ENCODE assay signal across 20 mouse cellular contexts in genomic region chr16:42294056-42294455, GRCm38 (mm10). TPM values are rescaled to one million over a fixed set of nuclear protein-coding genes. Genes with fewer than 3 reads are reported as not detected.
A peak's percentile ranks its signal among the peaks of the same experiment; 100 is the strongest.
DNase-seq lines count a peak whose midpoint lies in the region; ATAC-seq and TF ChIP-seq lines count a peak whose summit lies in the region.
"Had no signal": no experiment of that assay in that cellular context is flagged by ENCODE, and none has a peak within 500 bp of the region (broad histone marks: within the 10 kb centered on the region; RNA-seq: fewer than 3 reads in every experiment).

No protein-coding gene starts in this region.

- WGBS in forebrain, postnatal 0 days, result 86% methylated on average over 2 of the region's 2 CpGs
- WGBS in forebrain, embryonic 11.5 days, result 95% methylated on average over 2 of the region's 2 CpGs
- WGBS in liver, postnatal 0 days (ENCODE audit: insufficient replicate concordance), result 75% methylated on average over 2 of the region's 2 CpGs

- no peaks in the 10 kb centered on the region for H3K4me1 ChIP-seq in forebrain, postnatal 0 days (ENCODE audit: insufficient read depth)
- no peaks in the 10 kb centered on the region for H3K4me1 ChIP-seq in forebrain, embryonic 11.5 days (replicated peaks; ENCODE audit: control insufficient read depth, insufficient read depth, low read length)
- no peaks in the 10 kb centered on the region for H3K4me1 ChIP-seq in liver, postnatal 0 days (ENCODE audit: insufficient read depth)
- H3K4me1 ChIP-seq: embryonic facial prominence, embryonic 15.5 days; forebrain, embryonic 10.5 days; heart, embryonic 13.5 days had no signal

- H3K27ac ChIP-seq in forebrain, postnatal 0 days (ENCODE audit: low read depth, low read length), result peak overlapping the region; percentile 1; the same call in 1 of the 2 replicates
- no peak overlapping the region for H3K27ac ChIP-seq in forebrain, embryonic 11.5 days (ENCODE audit: low read depth, low read length)
- no peak overlapping the region for H3K27ac ChIP-seq in liver, postnatal 0 days (ENCODE audit: low read depth)
- H3K27ac ChIP-seq: embryonic facial prominence, embryonic 15.5 days; forebrain, embryonic 10.5 days; heart, adult 2 months; heart, embryonic 13.5 days; hindbrain, embryonic 14.5 days had no signal

- no peak for DNase-seq in forebrain, postnatal 0 days
- DNase-seq in forebrain, embryonic 11.5 days (ENCODE audit: low spot score), result no peak
- DNase-seq in brain, adult 2 months (ENCODE audit: low read depth, low spot score), result peak; percentile 76
- peak; percentile 70 for DNase-seq in cerebellum, adult 9-10 months
- DNase-seq in retina, postnatal 1 day, result peak; percentile 56
- DNase-seq in liver, postnatal 0 days, result no peak
- DNase-seq: adrenal gland, adult 2 months; adrenal gland, postnatal 25 days; embryo, embryonic 11 days; gastrocnemius, postnatal 14 days; heart, adult 2 months; heart, postnatal 36 days; kidney, adult 11 months; kidney, adult 9 months had no signal

- no peaks in the 10 kb centered on the region for H3K27me3 ChIP-seq in forebrain, postnatal 0 days (ENCODE audit: insufficient read depth, low read length)
- no peaks in the 10 kb centered on the region for H3K27me3 ChIP-seq in forebrain, embryonic 11.5 days (ENCODE audit: control insufficient read depth, insufficient read depth, low read length)
- H3K27me3 ChIP-seq in liver, postnatal 0 days (ENCODE audit: insufficient read depth, low read length), result no peaks in the 10 kb centered on the region
- H3K27me3 ChIP-seq: embryonic facial prominence, embryonic 15.5 days; heart, embryonic 13.5 days had no signal

- H3K36me3 ChIP-seq in forebrain, postnatal 0 days (ENCODE audit: insufficient read depth), result no peaks in the 10 kb centered on the region; the same call in 1 of the 2 replicates
- no peaks in the 10 kb centered on the region for H3K36me3 ChIP-seq in forebrain, embryonic 11.5 days (ENCODE audit: control insufficient read depth, insufficient read depth, low read length)
- no peaks in the 10 kb centered on the region for H3K36me3 ChIP-seq in liver, postnatal 0 days (replicated peaks; ENCODE audit: insufficient read depth, low read length)
- H3K36me3 ChIP-seq: forebrain, embryonic 10.5 days; heart, embryonic 13.5 days had no signal

- H3K9ac ChIP-seq in forebrain, postnatal 0 days, result no peak overlapping the region
- H3K9ac ChIP-seq in forebrain, embryonic 11.5 days (ENCODE audit: low read length), result no peak overlapping the region
- no peak overlapping the region for H3K9ac ChIP-seq in liver, postnatal 0 days (replicated peaks)
- H3K9ac ChIP-seq: embryonic facial prominence, embryonic 15.5 days; heart, embryonic 13.5 days; hindbrain, embryonic 14.5 days had no signal

- no peak overlapping the region for H3K4me3 ChIP-seq in forebrain, postnatal 0 days (ENCODE audit: low read depth, low read length)
- H3K4me3 ChIP-seq in forebrain, embryonic 11.5 days (ENCODE audit: low read depth, low read length), result no peak overlapping the region
- H3K4me3 ChIP-seq in liver, postnatal 0 days (ENCODE audit: low read depth, low read length), result no peak overlapping the region
- H3K4me3 ChIP-seq: embryonic facial prominence, embryonic 15.5 days; erythroblast, embryonic 14.5 days; forebrain, embryonic 10.5 days; heart, adult 2 months; heart, embryonic 13.5 days had no signal

- H3K9me3 ChIP-seq in forebrain, postnatal 0 days (ENCODE audit: low read length), result no peaks in the 10 kb centered on the region
- no peaks in the 10 kb centered on the region for H3K9me3 ChIP-seq in forebrain, embryonic 11.5 days (ENCODE audit: control insufficient read depth, low read length)
- no peaks in the 10 kb centered on the region for H3K9me3 ChIP-seq in liver, postnatal 0 days (ENCODE audit: low read length)
- H3K9me3 ChIP-seq: embryonic facial prominence, embryonic 15.5 days; forebrain, embryonic 10.5 days; heart, embryonic 13.5 days had no signal

- H3K4me2 ChIP-seq in forebrain, postnatal 0 days (ENCODE audit: low read depth), result no peak overlapping the region
- H3K4me2 ChIP-seq in forebrain, embryonic 11.5 days (ENCODE audit: low read depth, low read length, severe bottlenecking), result no peak overlapping the region
- no peak overlapping the region for H3K4me2 ChIP-seq in liver, postnatal 0 days (ENCODE audit: low read depth, low read length)
- H3K4me2 ChIP-seq: embryonic facial prominence, embryonic 15.5 days; heart, embryonic 13.5 days; hindbrain, embryonic 14.5 days had no signal

- TF ChIP-seq CTCF in forebrain, postnatal 0 days (IDR thresholded peaks at IDR 0.05; ENCODE audit: low read depth), result no peak
- TF ChIP-seq CTCF in liver, postnatal 0 days (IDR thresholded peaks at IDR 0.05; ENCODE audit: low read depth), result no peak

- TF ChIP-seq EP300 in liver, postnatal 0 days (IDR thresholded peaks at IDR 0.05; ENCODE audit: low read depth), result no peak

- no peak for ATAC-seq in forebrain, postnatal 0 days
- ATAC-seq in forebrain, embryonic 11.5 days (replicated peaks; ENCODE audit: low FRiP score), result no peak
- ATAC-seq in liver, postnatal 0 days, result no peak

RNA-seq across cellular contexts. Expression of gene Gap43, which starts 46.4 kb away (rescaled TPM):
- total RNA-seq in forebrain, postnatal 0 days (2014; rRNA removed), result 1,112 and 1,190 TPM in 2 replicates
- 1,608 and 1,952 TPM in 2 replicates for polyA plus RNA-seq in forebrain, postnatal 0 days (2015; fragmentation: Nextera tagmentation; extraction: Ambion mirVana)
- polyA plus RNA-seq in forebrain, embryonic 11.5 days (2014; fragmentation: Nextera tagmentation; extraction: Ambion mirVana), result 106 and 111 TPM in 2 replicates
- 0.34 and 0.53 TPM in 2 replicates for polyA plus RNA-seq in liver, postnatal 0 days (2015; fragmentation: Nextera tagmentation; extraction: Ambion mirVana)
- total RNA-seq: common myeloid progenitor, adult 5-6 weeks had no signal
- polyA plus RNA-seq: adrenal gland, adult 2 months had no signal

Comparison
In these comparisons a context has a peak if more than half of its experiments do, and no peak if none do; other contexts are left out.
1. DNase-seq: peak in brain, adult 2 months (single experiment), cerebellum, adult 9-10 months (single experiment) and retina, postnatal 1 day (single experiment); none in forebrain, postnatal 0 days (single experiment), forebrain, embryonic 11.5 days (single experiment) and liver, postnatal 0 days (single experiment).
2. RNA of gene Gap43, which starts 46.4 kb away (polyA plus RNA-seq): 1,608 to 1,952 TPM in forebrain, postnatal 0 days and 106 to 111 TPM in forebrain, embryonic 11.5 days; 0.34 to 0.53 TPM in liver, postnatal 0 days; every median in the first group is over 10 times any median in the second.